Mouse (Mus musculus): Measurements from ENCODE around the gene Sdsl. TPM values are rescaled to one million over a fixed set of nuclear protein-coding genes. Genes with fewer than 3 reads are reported as not detected.

The Sdsl gene
- polyA plus RNA-seq (2015; fragmentation: Nextera tagmentation; extraction: Ambion mirVana): 17.5 and 19.9 TPM in 2 replicates

DNA sequence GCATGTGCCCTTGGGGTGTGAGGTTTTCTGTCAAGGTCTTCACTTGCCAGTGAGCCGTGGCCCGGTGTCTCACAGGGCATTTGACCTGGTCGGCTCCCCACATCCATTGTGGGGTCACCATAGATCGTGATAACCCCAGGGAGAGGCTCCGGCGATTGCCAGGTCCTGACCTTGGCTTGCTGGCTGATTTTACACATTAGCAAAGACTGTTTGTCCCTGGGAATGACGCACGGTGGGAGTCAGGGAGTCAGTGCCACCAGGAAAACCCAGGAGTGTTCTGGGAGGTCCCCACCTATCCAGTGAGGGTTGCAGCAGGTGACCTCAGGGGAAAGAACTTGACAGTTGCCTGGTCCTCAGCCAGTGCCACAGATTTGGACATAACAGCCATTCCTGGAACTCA is at the start of gene Sdsl:
Gene Sdsl (minus strand): TSS at position 41 of the 400 bp plus-strand sequence.

GRCm38 (mm10) chr5:120510982-120511642 is 38.5 kb upstream of the Sdsl start, which contains the start of gene Slc8b1:
TSS of gene Slc8b1 (plus strand) at chr5:120511168.

DNA sequence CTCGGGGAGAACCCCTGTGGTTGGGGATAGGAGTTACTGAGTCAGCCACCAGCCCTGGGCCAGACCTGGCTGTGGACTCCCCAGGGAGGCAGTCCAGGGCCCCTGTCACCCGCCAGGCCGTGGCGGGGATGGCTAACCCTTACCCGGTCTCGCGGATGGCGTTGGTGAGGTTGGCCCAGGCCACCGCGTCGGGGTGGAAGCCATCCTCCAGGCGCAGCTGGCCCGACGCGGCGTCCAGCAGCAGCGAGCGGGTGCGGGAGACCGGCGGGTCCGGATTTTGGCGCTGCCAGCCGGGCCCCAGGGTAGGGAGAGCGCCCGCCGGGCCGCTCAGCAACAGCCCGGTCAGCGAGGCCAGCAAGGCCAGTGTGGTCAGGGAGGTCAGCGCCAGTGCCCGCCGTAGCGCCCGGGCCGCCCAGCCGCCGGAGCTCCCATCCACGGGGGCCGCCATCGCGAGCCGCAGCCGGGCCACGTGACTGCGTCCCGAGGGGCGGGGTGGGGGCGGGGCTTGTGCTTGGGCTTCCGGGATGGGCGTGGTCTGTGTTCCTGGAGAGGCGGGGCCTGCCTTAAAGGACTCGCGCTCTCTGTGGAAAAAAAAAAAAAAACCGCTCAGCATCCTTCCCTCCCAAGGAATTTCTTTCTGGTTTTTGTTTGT is 30.7 kb upstream of the Sdsl start, which contains the start of gene Plbd2:
Gene Plbd2 (minus strand): TSS at position 482 of the 652 bp plus-strand sequence.

GRCm38 (mm10) chr5:120476296-120476695 is 3.7 kb upstream of the Sdsl start, which contains the start of gene Sds:
TSS of gene Sds (plus strand) at chr5:120476526.

DNA sequence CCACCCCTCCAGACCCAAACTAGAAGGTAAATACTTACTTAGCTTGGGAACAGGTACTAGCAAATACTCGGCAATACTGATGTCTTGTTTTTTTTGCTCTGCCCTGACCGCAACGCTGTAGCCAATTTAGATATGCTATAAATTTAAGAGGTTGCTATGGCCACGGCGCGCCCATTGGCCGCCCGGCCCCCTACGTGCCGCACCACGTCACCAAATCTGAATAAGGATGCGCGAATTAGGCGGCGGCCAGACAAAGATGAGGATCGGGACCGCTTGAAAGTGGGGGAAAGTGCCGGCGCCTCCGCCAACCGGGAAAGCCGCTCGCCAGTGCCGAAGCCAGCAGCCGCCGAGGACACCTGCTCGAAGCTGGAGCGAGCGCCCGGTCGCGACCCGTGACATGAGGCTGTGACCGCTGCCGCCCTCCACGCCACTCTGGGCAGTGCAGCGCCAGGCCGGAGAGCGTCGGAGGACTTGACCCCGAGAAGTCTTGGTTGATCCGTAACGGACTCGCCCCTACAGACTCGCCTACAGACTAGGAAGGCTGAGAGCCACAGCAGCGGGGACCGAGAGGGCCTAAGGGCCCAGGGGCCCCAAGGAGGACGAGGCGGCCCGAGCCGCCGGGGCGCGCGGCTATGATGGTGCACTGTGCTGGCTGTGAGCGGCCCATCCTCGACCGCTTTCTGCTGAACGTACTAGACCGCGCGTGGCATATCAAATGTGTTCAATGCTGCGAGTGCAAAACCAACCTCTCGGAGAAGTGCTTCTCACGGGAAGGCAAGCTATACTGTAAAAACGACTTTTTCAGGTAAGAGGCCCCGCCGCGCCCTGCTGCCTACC is 40.7 kb downstream of the Sdsl start, which contains the start of gene Lhx5:
Gene Lhx5 (plus strand): TSS at position 51 of the 837 bp plus-strand sequence.

Other genes with a start within 250 kb of the Sdsl start
- not detected in 2 replicates for gene Lhx5, start 41.1 kb downstream of the Sdsl start, polyA plus RNA-seq (2015; fragmentation: Nextera tagmentation; extraction: Ambion mirVana)
- not detected in 2 replicates for gene Sds, start 3.7 kb upstream of the Sdsl start, polyA plus RNA-seq (2015; fragmentation: Nextera tagmentation; extraction: Ambion mirVana)
- 28.0 and 31.2 TPM in 2 replicates for gene Plbd2, start 30.8 kb upstream of the Sdsl start, polyA plus RNA-seq (2015; fragmentation: Nextera tagmentation; extraction: Ambion mirVana)
- 7.7 and 10.8 TPM in 2 replicates for gene Slc8b1, start 38.4 kb upstream of the Sdsl start, polyA plus RNA-seq (2015; fragmentation: Nextera tagmentation; extraction: Ambion mirVana)
- 31.7 and 32.0 TPM in 2 replicates for gene Tpcn1, start 115.9 kb upstream of the Sdsl start, polyA plus RNA-seq (2015; fragmentation: Nextera tagmentation; extraction: Ambion mirVana)
- gene Iqcd, start 116.2 kb upstream of the Sdsl start, polyA plus RNA-seq (2015; fragmentation: Nextera tagmentation; extraction: Ambion mirVana): 1.6 and 2.4 TPM in 2 replicates
- 5.8 and 6.9 TPM in 2 replicates for gene Rita1, start 139.8 kb upstream of the Sdsl start, polyA plus RNA-seq (2015; fragmentation: Nextera tagmentation; extraction: Ambion mirVana)
- gene Ddx54, start 139.9 kb upstream of the Sdsl start, polyA plus RNA-seq (2015; fragmentation: Nextera tagmentation; extraction: Ambion mirVana): 19.8 and 21.7 TPM in 2 replicates
- gene Cfap73, start 161.4 kb upstream of the Sdsl start, polyA plus RNA-seq (2015; fragmentation: Nextera tagmentation; extraction: Ambion mirVana): not detected in 2 replicates
- 0.11 and 0.61 TPM in 2 replicates for gene Rasal1, start 176.0 kb upstream of the Sdsl start, polyA plus RNA-seq (2015; fragmentation: Nextera tagmentation; extraction: Ambion mirVana)
- 0.40 and 0.51 TPM in 2 replicates for gene Dtx1, start 239.1 kb upstream of the Sdsl start, polyA plus RNA-seq (2015; fragmentation: Nextera tagmentation; extraction: Ambion mirVana)